28 mouse cellular contexts compared by ENCODE assay signal in the genomic region with DNA sequence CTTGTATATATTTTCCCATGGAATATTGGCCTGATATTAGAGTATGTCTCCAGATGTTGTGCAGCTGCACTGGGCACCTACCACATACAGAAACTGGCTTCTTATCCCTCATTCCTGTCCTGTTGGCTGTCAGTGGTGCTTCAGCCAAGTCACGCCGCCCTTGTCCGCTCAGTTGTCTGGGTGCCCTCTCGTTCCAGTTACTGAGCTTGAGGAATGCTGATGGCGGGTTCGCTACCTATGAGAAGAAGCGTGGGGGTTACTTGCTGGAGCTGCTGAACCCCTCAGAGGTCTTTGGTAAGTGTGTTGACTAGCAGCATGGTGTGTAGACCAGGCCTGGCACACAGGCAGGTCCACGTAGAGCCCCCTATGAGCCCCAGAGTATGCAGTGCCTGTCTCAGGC. TPM values are rescaled to one million over a fixed set of nuclear protein-coding genes. Genes with fewer than 3 reads are reported as not detected.
DNase-seq lines count a peak whose midpoint lies in the region; ATAC-seq and TF ChIP-seq lines count a peak whose summit lies in the region.
"Had no signal": no experiment of that assay in that cellular context is flagged by ENCODE, and none has a peak within 500 bp of the region (broad histone marks: within the 10 kb centered on the region; RNA-seq: fewer than 3 reads in every experiment).

No protein-coding gene starts in this region.

- no peaks in the 10 kb centered on the region for H3K27me3 ChIP-seq in kidney, embryonic 15.5 days
- no peaks in the 10 kb centered on the region for H3K27me3 ChIP-seq in kidney, postnatal 0 days (ENCODE audit: insufficient read depth, low read length)
- no peaks in the 10 kb centered on the region for H3K27me3 ChIP-seq in forebrain, embryonic 14.5 days (replicated peaks; ENCODE audit: control insufficient read depth, insufficient read depth, low read length)
- H3K27me3 ChIP-seq: embryonic facial prominence, embryonic 13.5 days; forebrain, embryonic 12.5 days; heart, embryonic 13.5 days had no signal

- 78% methylated on average over 8 of the region's 8 CpGs for WGBS in kidney, embryonic 15.5 days
- WGBS in kidney, postnatal 0 days = 61% methylated on average over 8 of the region's 8 CpGs
- 93% methylated on average over 8 of the region's 8 CpGs for WGBS in forebrain, embryonic 14.5 days

- peak; percentile 24 for DNase-seq in kidney, adult 18-20 months
- DNase-seq in kidney, postnatal 0 days (ENCODE audit: low spot score) = peak; percentile 25
- peak; percentile 56 for DNase-seq in kidney, postnatal 14 days
- no peak for DNase-seq in cerebellum, postnatal 10 days
- DNase-seq in forebrain, embryonic 14.5 days (ENCODE audit: low spot score) = no peak
- DNase-seq: adrenal gland, adult 2 months; adrenal gland, postnatal 14 days; cerebellum, adult 11 months; cerebellum, adult 2 months; cerebellum, adult 9-11 months; cerebellum, postnatal 36 days; embryo, embryonic 11 days; gastrocnemius, postnatal 10 days; heart, adult 18-20 months; heart, postnatal 14 days; heart, postnatal 4 days had no signal

- H3K27ac ChIP-seq in kidney, embryonic 15.5 days = no peak overlapping the region
- no peak overlapping the region for H3K27ac ChIP-seq in kidney, postnatal 0 days
- H3K27ac ChIP-seq in forebrain, embryonic 14.5 days (ENCODE audit: low read depth, low read length) = no peak overlapping the region
- H3K27ac ChIP-seq: embryonic facial prominence, embryonic 10.5 days; embryonic facial prominence, embryonic 13.5 days; forebrain, embryonic 12.5 days; heart, embryonic 13.5 days; hindbrain, embryonic 14.5 days; hindbrain, postnatal 0 days had no signal

- H3K4me1 ChIP-seq in kidney, embryonic 15.5 days = no peaks in the 10 kb centered on the region
- H3K4me1 ChIP-seq in kidney, postnatal 0 days (replicated peaks; ENCODE audit: insufficient read depth, low read length) = no peaks in the 10 kb centered on the region
- no peaks in the 10 kb centered on the region for H3K4me1 ChIP-seq in forebrain, embryonic 14.5 days (ENCODE audit: control insufficient read depth, insufficient read depth, low read length)
- H3K4me1 ChIP-seq: embryonic facial prominence, embryonic 10.5 days; embryonic facial prominence, embryonic 13.5 days; forebrain, embryonic 12.5 days; heart, embryonic 13.5 days had no signal

- no peak overlapping the region for H3K4me3 ChIP-seq in kidney, embryonic 15.5 days (replicated peaks)
- H3K4me3 ChIP-seq in kidney, postnatal 0 days (replicated peaks; ENCODE audit: low read depth, low read length) = no peak overlapping the region
- no peak overlapping the region for H3K4me3 ChIP-seq in forebrain, embryonic 14.5 days (ENCODE audit: low read depth, low read length)
- H3K4me3 ChIP-seq: embryonic facial prominence, embryonic 10.5 days; embryonic facial prominence, embryonic 13.5 days; erythroblast, embryonic 14.5 days; forebrain, embryonic 12.5 days; heart, embryonic 13.5 days had no signal

- peaks cover 100% of the 10 kb centered on the region for H3K36me3 ChIP-seq in kidney, embryonic 15.5 days
- H3K36me3 ChIP-seq in kidney, postnatal 0 days (ENCODE audit: insufficient read depth, low read length) = peaks cover 61% of the 10 kb centered on the region
- peaks cover 99% of the 10 kb centered on the region for H3K36me3 ChIP-seq in forebrain, embryonic 14.5 days (ENCODE audit: control insufficient read depth, insufficient read depth, low read length)

- H3K4me2 ChIP-seq in kidney, embryonic 15.5 days = no peak overlapping the region
- H3K4me2 ChIP-seq in kidney, postnatal 0 days (ENCODE audit: low read length) = no peak overlapping the region
- H3K4me2 ChIP-seq in forebrain, embryonic 14.5 days (ENCODE audit: low read length) = no peak overlapping the region
- H3K4me2 ChIP-seq: embryonic facial prominence, embryonic 13.5 days; forebrain, embryonic 12.5 days; heart, embryonic 13.5 days; hindbrain, embryonic 14.5 days had no signal

- no peak for ATAC-seq in kidney, embryonic 15.5 days (replicated peaks; ENCODE audit: low FRiP score)
- ATAC-seq in kidney, postnatal 0 days (replicated peaks; ENCODE audit: low FRiP score, low read depth) = 0 out of 2 replicates have a peak, but pooled peaks have one; percentile 29
- no peak for ATAC-seq in forebrain, embryonic 14.5 days
- ATAC-seq: CD4-positive, CD25-positive, alpha-beta regulatory T cell, adult 4 months; forebrain, embryonic 16.5 days; hindbrain, postnatal 0 days had no signal

- H3K9me3 ChIP-seq in kidney, embryonic 15.5 days (replicated peaks) = no peaks in the 10 kb centered on the region
- H3K9me3 ChIP-seq in kidney, postnatal 0 days (replicated peaks; ENCODE audit: low read length) = no peaks in the 10 kb centered on the region
- no peaks in the 10 kb centered on the region for H3K9me3 ChIP-seq in forebrain, embryonic 14.5 days (replicated peaks; ENCODE audit: control insufficient read depth, low read length)
- H3K9me3 ChIP-seq: embryonic facial prominence, embryonic 10.5 days; embryonic facial prominence, embryonic 13.5 days; forebrain, embryonic 12.5 days; heart, embryonic 13.5 days had no signal

- no peak for TF ChIP-seq CTCF in kidney, postnatal 0 days (IDR thresholded peaks at IDR 0.05; ENCODE audit: low read depth)

- no peak overlapping the region for H3K9ac ChIP-seq in kidney, embryonic 15.5 days
- H3K9ac ChIP-seq in kidney, postnatal 0 days (ENCODE audit: low read depth, low read length) = no peak overlapping the region
- no peak overlapping the region for H3K9ac ChIP-seq in forebrain, embryonic 14.5 days (ENCODE audit: low read length)
- H3K9ac ChIP-seq: embryonic facial prominence, embryonic 13.5 days; forebrain, embryonic 12.5 days; heart, embryonic 13.5 days; hindbrain, embryonic 14.5 days had no signal

RNA-seq across cellular contexts. Expression of a gene that starts 15.2 kb away (rescaled TPM):
- 19.0 and 27.4 TPM in 2 replicates for polyA plus RNA-seq in kidney, embryonic 15.5 days (2015; fragmentation: Nextera tagmentation; extraction: Ambion mirVana)
- polyA plus RNA-seq in kidney, postnatal 0 days (2015; fragmentation: Nextera tagmentation; extraction: Ambion mirVana) = 13.0 and 16.6 TPM in 2 replicates
- 36.1 and 38.9 TPM in 2 replicates for polyA plus RNA-seq in forebrain, embryonic 14.5 days (2014; fragmentation: Nextera tagmentation; extraction: Ambion mirVana)

RNA-seq across cellular contexts. Expression of a gene that starts 15.5 kb away (rescaled TPM):
- polyA plus RNA-seq in kidney, embryonic 15.5 days (2015; fragmentation: Nextera tagmentation; extraction: Ambion mirVana) = not detected in 2 replicates
- polyA plus RNA-seq in kidney, postnatal 0 days (2015; fragmentation: Nextera tagmentation; extraction: Ambion mirVana) = not detected in 2 replicates
- polyA plus RNA-seq in forebrain, embryonic 14.5 days (2014; fragmentation: Nextera tagmentation; extraction: Ambion mirVana) = 0.21 TPM in 1 of 2 replicates, not detected in the other
- polyA plus RNA-seq: adrenal gland, adult 2 months; CD4-positive, CD25-positive, alpha-beta regulatory T cell, adult 4 months; embryonic facial prominence, embryonic 13.5 days; erythroblast, embryonic 14.5 days; forebrain, embryonic 12.5 days; heart, embryonic 13.5 days; hindbrain, embryonic 11.5 days; hindbrain, embryonic 14.5 days; hindbrain, postnatal 0 days had no signal

RNA-seq across cellular contexts. Expression of a gene that starts 28.9 kb away (rescaled TPM):
- polyA plus RNA-seq in kidney, embryonic 15.5 days (2015; fragmentation: Nextera tagmentation; extraction: Ambion mirVana) = 0.66 and 0.97 TPM in 2 replicates
- polyA plus RNA-seq in kidney, postnatal 0 days (2015; fragmentation: Nextera tagmentation; extraction: Ambion mirVana) = 0.20 and 0.38 TPM in 2 replicates
- not detected in 2 replicates for polyA plus RNA-seq in forebrain, embryonic 14.5 days (2014; fragmentation: Nextera tagmentation; extraction: Ambion mirVana)
- polyA plus RNA-seq: C2C12; CD4-positive, CD25-positive, alpha-beta regulatory T cell, adult 4 months; cerebellum, adult 2 months; embryonic facial prominence, embryonic 10.5 days; embryonic facial prominence, embryonic 13.5 days; erythroblast, embryonic 14.5 days; forebrain, embryonic 12.5 days; hindbrain, embryonic 11.5 days; hindbrain, embryonic 14.5 days; hindbrain, postnatal 0 days had no signal

Comparison
In these comparisons a context has a peak if more than half of its experiments do, and no peak if none do; other contexts are left out.
1. DNase-seq: peak in kidney, adult 18-20 months (single experiment), kidney, postnatal 0 days (single experiment) and kidney, postnatal 14 days (single experiment); none in cerebellum, postnatal 10 days (0 of 2) and forebrain, embryonic 14.5 days (single experiment).